Mouse (Mus musculus): ENCODE results near the gene Ddr1. TPM values are rescaled to one million over a fixed set of nuclear protein-coding genes. Genes with fewer than 3 reads are reported as not detected.

Gene Ddr1
- total RNA-seq, 2 experiments from 2014 or later = 13.4 to 15.9 TPM

DNA sequence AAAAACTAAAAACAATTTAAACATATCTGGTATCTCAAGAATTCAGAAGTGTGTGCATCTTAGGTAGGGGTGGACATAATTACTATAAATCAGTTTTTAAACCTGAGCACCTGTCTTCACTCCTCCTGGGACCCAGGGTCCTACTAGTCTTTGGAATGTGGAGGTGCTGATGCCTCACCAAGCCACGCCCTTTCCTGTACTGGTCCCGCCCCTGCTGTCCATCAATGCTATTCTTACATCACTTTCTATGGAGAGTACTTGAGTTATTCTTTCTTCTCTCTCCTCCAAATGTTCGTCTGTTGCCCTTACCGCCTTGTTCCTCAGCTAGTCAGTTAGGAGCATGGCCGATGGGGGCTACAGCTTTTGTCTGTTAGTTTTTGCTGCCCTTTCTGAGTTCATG lies 68.1 kb downstream of the Ddr1 start:
- no peak for DNase-seq
- Histone ChIP-seq H3K27ac (no peak overlapping the region), H3K4me3 (no peak overlapping the region)
- TF ChIP-seq CTCF (IDR thresholded peaks at IDR 0.05) = no peak
- intact Hi-C loops (cut with DNase I) = no loop called here

- peak; percentile 92 for TF ChIP-seq CTCF (IDR thresholded peaks at IDR 0.05)
- 0 out of 2 replicates have a peak overlapping the region, but pooled peaks have one; percentile 21 for H3K27ac ChIP-seq
- intact Hi-C loops (cut with DNase I) = loop anchor here (2.0 kb wide), 1 partner anchor 101 kb away; no protein-coding TSS in a partner anchor
- DNase-seq = peak; percentile 66
- peak overlapping the region; percentile 77 for H3K4me3 ChIP-seq
Measured at GRCm38 (mm10) chr17:35635699-35636111, 68.7 kb downstream of the Ddr1 start.

- no peak for TF ChIP-seq CTCF (IDR thresholded peaks at IDR 0.05)
- no peak overlapping the region for H3K27ac ChIP-seq
- intact Hi-C loops (cut with DNase I) = loop anchor here (2.0 kb wide), 1 partner anchor 102 kb away; no protein-coding TSS in a partner anchor
- no peak for DNase-seq
- no peak overlapping the region for H3K4me3 ChIP-seq
Measured at GRCm38 (mm10) chr17:35635202-35635601, 69.2 kb downstream of the Ddr1 start.

DNA sequence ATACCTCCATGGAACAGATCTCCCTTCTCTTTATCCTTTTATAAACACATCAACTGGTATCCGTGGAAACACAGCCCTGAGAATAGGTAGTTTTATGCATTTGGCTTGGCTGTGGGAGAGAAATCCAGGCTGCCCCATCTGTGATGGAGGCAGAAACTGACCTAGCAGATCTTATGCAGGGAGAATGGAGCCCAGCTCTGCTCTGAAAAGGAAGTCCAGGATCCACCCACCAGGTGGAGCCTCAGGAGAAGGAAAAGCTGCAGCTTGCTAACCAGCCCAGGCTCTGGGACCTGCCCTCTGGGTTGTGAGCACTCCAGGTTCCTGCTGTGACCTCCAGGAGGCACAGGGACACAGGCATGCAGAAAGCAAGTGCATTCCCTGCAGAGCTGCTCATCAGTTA lies 70.4 kb downstream of the Ddr1 start:
- Histone ChIP-seq H3K27ac (no peak overlapping the region), H3K4me3 (no peak overlapping the region)
- peak; percentile 16; the same call in 1 of the 2 replicates for TF ChIP-seq CTCF (IDR thresholded peaks at IDR 0.05)
- DNase-seq = peak; percentile 27
- intact Hi-C loops (cut with DNase I) = loop anchor here (2.0 kb wide), 1 partner anchor 103 kb away; no protein-coding TSS in a partner anchor

Other genes with a start within 250 kb of the Ddr1 start
- under 1 TPM; 0.05 to 0.33 TPM for gene H2-Q10, start 234.5 kb downstream of the Ddr1 start, total RNA-seq (2021)
- not detected for gene Pou5f1, start 198.6 kb downstream of the Ddr1 start, total RNA-seq (2021)
- 1 to 10 TPM in 1 of 2 experiments, under 1 TPM in 1; 0.73 to 1.0 TPM for gene Tcf19, start 187.8 kb downstream of the Ddr1 start, total RNA-seq (2021)
- gene Cchcr1, start 187.5 kb downstream of the Ddr1 start, total RNA-seq (2021) = 1 to 10 TPM; 1.7 TPM
- not detected for gene Psors1c2, start 171.4 kb downstream of the Ddr1 start, total RNA-seq (2021)
- not detected for gene Cdsn, start 152.5 kb downstream of the Ddr1 start, total RNA-seq (2021)
- not detected for gene 2300002M23Rik, start 137.2 kb downstream of the Ddr1 start, total RNA-seq (2021)
- not detected for gene Sfta2, start 103.1 kb downstream of the Ddr1 start, total RNA-seq (2021)
- not detected for gene Gm9573, start 78.0 kb downstream of the Ddr1 start, total RNA-seq (2021)
- not detected for gene Mucl3, start 60.9 kb downstream of the Ddr1 start, total RNA-seq (2021)
- 10 to 100 TPM; 12.8 to 16.8 TPM for gene Vars2, start 37.0 kb downstream of the Ddr1 start, total RNA-seq (2021)
- 10 to 100 TPM; 18.1 to 24.2 TPM for gene Gtf2h4, start 30.9 kb downstream of the Ddr1 start, total RNA-seq (2021)
- gene Ier3, start 117.1 kb upstream of the Ddr1 start, total RNA-seq (2021) = 1 to 10 TPM; 4.4 to 8.6 TPM
- gene Flot1, start 118.6 kb upstream of the Ddr1 start, total RNA-seq (2021) = 10 to 100 TPM; 45.4 to 50.9 TPM
- gene Tubb5, start 133.7 kb upstream of the Ddr1 start, total RNA-seq (2021) = 10 to 100 TPM; 29.7 to 40.0 TPM
- gene Mdc1, start 136.9 kb upstream of the Ddr1 start, total RNA-seq (2021) = 1 to 10 TPM; 3.6 to 4.4 TPM
- gene Nrm, start 156.7 kb upstream of the Ddr1 start, total RNA-seq (2021) = under 1 TPM; 0.82 to 0.86 TPM
- gene Ppp1r18, start 161.0 kb upstream of the Ddr1 start, total RNA-seq (2021) = 1 to 10 TPM; 3.9 to 7.9 TPM
- gene Dhx16, start 175.2 kb upstream of the Ddr1 start, total RNA-seq (2021) = 10 to 100 TPM; 13.2 to 16.2 TPM
- 10 to 100 TPM; 73.0 to 78.4 TPM for gene 2310061I04Rik, start 192.8 kb upstream of the Ddr1 start, total RNA-seq (2021)
- 1 to 10 TPM; 2.8 to 4.2 TPM for gene Atat1, start 205.5 kb upstream of the Ddr1 start, total RNA-seq (2021)
- 10 to 100 TPM; 58.6 to 65.4 TPM for gene Mrps18b, start 211.8 kb upstream of the Ddr1 start, total RNA-seq (2021)
- 10 to 100 TPM; 15.6 to 34.8 TPM for gene Ppp1r10, start 211.8 kb upstream of the Ddr1 start, total RNA-seq (2021)

Data from gastrocnemius, adult 2 months (tissue).